Mouse (Mus musculus) cerebellum, adult 2 months (tissue): Measurements from ENCODE around the gene Baiap2. TPM values are rescaled to one million over a fixed set of nuclear protein-coding genes. Genes with fewer than 3 reads are reported as not detected.
A peak's percentile ranks its signal among the peaks of the same experiment; 100 is the strongest.

Experiments used
- DNase-seq, 2 experiments: peaks; one replicate each; pipeline ENCODE4 v3.0.0; 2021
- H3K27ac ChIP-seq: fragments of 200-500 bp; 2 replicates; pipeline ENCODE4 v1.5.1; 2012; ENCODE audit warnings: low read length, control low read depth, inconsistent platforms; ENCODE audit not compliant: insufficient read depth
- H3K27me3 ChIP-seq: fragments of 200-500 bp; 2 replicates; pipeline ENCODE4 v1.6.1; 2012; ENCODE audit warnings: inconsistent platforms, mild to moderate bottlenecking, low read length, moderate library complexity; ENCODE audit not compliant: control insufficient read depth, insufficient read depth
- H3K4me1 ChIP-seq: fragments of 200-500 bp; 2 replicates; pipeline ENCODE4 v1.6.1; 2011; ENCODE audit warnings: low read length; ENCODE audit not compliant: control insufficient read depth, insufficient read depth
- H3K4me3 ChIP-seq: fragments of 200-500 bp; replicated peaks from 2 replicates; pipeline ENCODE3; 2011; ENCODE audit warnings: mild to moderate bottlenecking, low read depth, low read length, control low read depth; ENCODE audit not compliant: insufficient read depth
- CTCF ChIP-seq: fragments of 200-500 bp; IDR thresholded peaks from 2 replicates; pipeline ENCODE4 v1.5.1; 2011; ENCODE audit warnings: low read depth, mild to moderate bottlenecking, control low read depth, low read length, moderate library complexity, borderline replicate concordance; ENCODE audit not compliant: insufficient read depth
- POLR2A ChIP-seq: fragments of 200-500 bp; IDR thresholded peaks from 2 replicates; pipeline ENCODE4 v1.6.1; 2011; ENCODE audit warnings: low read length, control low read depth, borderline replicate concordance; ENCODE audit not compliant: insufficient read depth
- WGBS: fragments of 180-500 bp; shearing (Covaris S2); methylation state at CpG from one replicate; pipeline ENCODE4 v1.1.7; 2018; 5-methylcytosine and 5-hydroxymethylcytosine counted together
- polyA plus RNA-seq: library from polyadenylated mRNA; depleted of rRNA; stranded (reverse); fragments of >200 nt; gene quantifications from 2 replicates; pipeline ENCODE4 v1.2.3, GENCODE M21; 2012; rRNA removed

Gene Baiap2
- polyA plus RNA-seq, 1 experiment, result 116 TPM

DNA sequence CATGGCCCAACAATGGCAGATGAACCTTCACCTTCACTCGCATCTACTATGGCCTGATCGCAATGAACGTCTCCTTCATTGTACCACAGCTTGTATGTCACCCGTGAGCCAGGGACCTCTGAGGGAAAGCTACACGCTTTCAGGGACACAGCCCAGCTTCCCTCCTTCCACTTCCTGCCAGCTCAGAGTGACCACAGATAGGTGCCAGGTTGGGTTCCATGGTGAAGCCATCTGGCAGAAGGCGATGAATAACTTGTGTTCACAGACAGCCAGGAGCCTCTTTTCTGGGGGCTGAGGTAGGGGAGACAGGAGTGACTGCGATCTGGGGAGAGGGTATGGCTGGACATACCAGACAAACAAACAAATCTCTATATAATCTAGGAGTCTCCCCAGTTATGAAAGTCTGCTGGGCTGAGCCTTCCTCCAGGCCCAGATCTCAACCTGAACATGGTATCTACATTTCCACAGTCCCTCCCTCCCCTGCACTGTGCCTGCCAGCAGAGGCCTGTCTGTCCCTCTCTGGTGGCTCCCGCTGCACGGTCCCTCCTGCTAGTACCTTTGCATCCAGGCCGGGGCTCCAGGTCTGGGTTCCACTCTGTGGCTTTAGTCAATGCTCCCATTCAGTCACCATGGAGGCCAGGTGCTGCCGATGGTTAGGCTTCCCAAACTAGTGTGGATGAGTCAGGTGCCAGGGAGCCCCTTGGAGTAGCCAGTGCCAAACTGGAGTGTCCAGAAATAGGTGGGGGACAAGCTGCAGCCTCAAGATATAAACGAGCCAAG, 113.6 kb downstream of the Baiap2 start:
- TF ChIP-seq POLR2A, result no peak
- no peak for TF ChIP-seq CTCF
- WGBS, result 18% methylated on average over 12 of the region's 12 CpGs
- H3K4me3 ChIP-seq, result no peak overlapping the region
- H3K27ac ChIP-seq, result peak overlapping the region; percentile 41
- no peaks in the 10 kb centered on the region for H3K27me3 ChIP-seq
- H3K4me1 ChIP-seq, result peaks cover 44% of the 10 kb centered on the region
- DNase-seq, result peak; percentile 59 to 77

Other genes with a start within 250 kb of the Baiap2 start
- gene Chmp6, start 29.3 kb upstream of the Baiap2 start, polyA plus RNA-seq, result 41.9 and 43.9 TPM in 2 replicates
- 296 and 298 TPM in 2 replicates for gene Aatk, start 104.4 kb downstream of the Baiap2 start, polyA plus RNA-seq
- 32.3 and 33.0 TPM in 2 replicates for gene Cep131, start 144.1 kb downstream of the Baiap2 start, polyA plus RNA-seq
- 43.5 and 44.7 TPM in 2 replicates for gene Tepsin, start 156.0 kb downstream of the Baiap2 start, polyA plus RNA-seq
- 43.5 and 50.7 TPM in 2 replicates for gene Ndufaf8, start 156.2 kb downstream of the Baiap2 start, polyA plus RNA-seq
- gene Slc38a10, start 208.6 kb downstream of the Baiap2 start, polyA plus RNA-seq, result 72.5 and 73.2 TPM in 2 replicates